Mouse (Mus musculus): ENCODE data around the gene Cd79a. TPM values are rescaled to one million over a fixed set of nuclear protein-coding genes. Genes with fewer than 3 reads are reported as not detected.

The Cd79a gene
- total and polyA plus RNA-seq, 3 experiments: 0.04 to 0.11 TPM; not detected in 1

- ATAC-seq (ENCODE audit: extremely low read depth, insufficient number of reproducible peaks, low FRiP score, poor library complexity, severe bottlenecking): no peak
- no peak for DNase-seq (ENCODE audit: low spot score)
- no peak for TF ChIP-seq GATA1 (IDR thresholded peaks at IDR 0.05; ENCODE audit: borderline replicate concordance, low read length)
- no peak for TF ChIP-seq GATA2 (IDR thresholded peaks at IDR 0.05; ENCODE audit: borderline replicate concordance, low read depth, low read length)
- TF ChIP-seq POLR2AphosphoS5 (IDR thresholded peaks at IDR 0.05; ENCODE audit: insufficient replicate concordance, low read depth, low read length): no peak
- no peak for TF ChIP-seq CTCF (IDR thresholded peaks at IDR 0.05; ENCODE audit: low read depth, low read length)
- TF ChIP-seq TAL1 (conservative IDR thresholded peaks at IDR 0.05; ENCODE audit: low read depth, low read length): no peak
- peaks cover 2% of the 10 kb centered on the region; the same call in 1 of the 2 replicates for H3K4me1 ChIP-seq (ENCODE audit: insufficient read depth, low read depth, low read length)
- H3K9me3 ChIP-seq (replicated peaks): no peaks in the 10 kb centered on the region
- no peak overlapping the region for H3K4me3 ChIP-seq (ENCODE audit: low read depth, low read length)
- H3K27me3 ChIP-seq (ENCODE audit: insufficient read depth, low read length): peaks cover 42% of the 10 kb centered on the region
- H3K36me3 ChIP-seq (replicated peaks): no peaks in the 10 kb centered on the region
Observed at GRCm38 (mm10) chr7:24869080-24869479, 28.1 kb upstream of the Cd79a start.

- Histone ChIP-seq H3K27me3 (ENCODE audit: insufficient read depth, low read length) (peaks cover 47% of the 10 kb centered on the region), H3K4me1 (ENCODE audit: insufficient read depth, low read depth, low read length) (no peaks in the 10 kb centered on the region), H3K9me3 (replicated peaks) (no peaks in the 10 kb centered on the region), H3K36me3 (replicated peaks) (no peaks in the 10 kb centered on the region), H3K4me3 (ENCODE audit: low read depth, low read length) (no peak within 1 kb of the TSS)
- DNase-seq (ENCODE audit: low spot score) (no peak), ATAC-seq (ENCODE audit: extremely low read depth, insufficient number of reproducible peaks, low FRiP score, poor library complexity, severe bottlenecking) (no peak)
- no peak for TF ChIP-seq TAL1 (conservative IDR thresholded peaks at IDR 0.05; ENCODE audit: low read depth, low read length)
- TF ChIP-seq GATA1 (IDR thresholded peaks at IDR 0.05; ENCODE audit: borderline replicate concordance, low read length): no peak
- TF ChIP-seq POLR2AphosphoS5 (IDR thresholded peaks at IDR 0.05; ENCODE audit: insufficient replicate concordance, low read depth, low read length): no peak
- TF ChIP-seq CTCF (IDR thresholded peaks at IDR 0.05; ENCODE audit: low read depth, low read length): no peak
- no peak for TF ChIP-seq GATA2 (IDR thresholded peaks at IDR 0.05; ENCODE audit: borderline replicate concordance, low read depth, low read length)
Observed at GRCm38 (mm10) chr7:24869532-24870165, 27.5 kb upstream of the Cd79a start, which contains the start of the genes Lypd4 and Dmrtc2. Gene Lypd4 (minus strand): TSS chr7:24869941. Gene Dmrtc2 (plus strand): TSS chr7:24870057.

GRCm38 (mm10) chr7:24877588-24877987 lies 19.6 kb upstream of the Cd79a start:
- Histone ChIP-seq H3K9me3 (replicated peaks) (no peaks in the 10 kb centered on the region), H3K4me3 (ENCODE audit: low read depth, low read length) (no peak overlapping the region), H3K4me1 (ENCODE audit: insufficient read depth, low read depth, low read length) (peaks cover 3% of the 10 kb centered on the region; the same call in 1 of the 2 replicates), H3K36me3 (replicated peaks) (no peaks in the 10 kb centered on the region), H3K27me3 (ENCODE audit: insufficient read depth, low read length) (peaks cover 71% of the 10 kb centered on the region)
- DNase-seq (ENCODE audit: low spot score) (no peak), ATAC-seq (ENCODE audit: extremely low read depth, insufficient number of reproducible peaks, low FRiP score, poor library complexity, severe bottlenecking) (no peak)
- no peak for TF ChIP-seq GATA1 (IDR thresholded peaks at IDR 0.05; ENCODE audit: borderline replicate concordance, low read length)
- TF ChIP-seq POLR2AphosphoS5 (IDR thresholded peaks at IDR 0.05; ENCODE audit: insufficient replicate concordance, low read depth, low read length): no peak
- no peak for TF ChIP-seq GATA2 (IDR thresholded peaks at IDR 0.05; ENCODE audit: borderline replicate concordance, low read depth, low read length)
- TF ChIP-seq TAL1 (conservative IDR thresholded peaks at IDR 0.05; ENCODE audit: low read depth, low read length): no peak
- TF ChIP-seq CTCF (IDR thresholded peaks at IDR 0.05; ENCODE audit: low read depth, low read length): no peak

GRCm38 (mm10) chr7:24879620-24880019 lies 17.6 kb upstream of the Cd79a start:
- Histone ChIP-seq H3K9me3 (replicated peaks) (no peaks in the 10 kb centered on the region), H3K27me3 (ENCODE audit: insufficient read depth, low read length) (peaks cover 52% of the 10 kb centered on the region), H3K4me1 (ENCODE audit: insufficient read depth, low read depth, low read length) (peaks cover 10% of the 10 kb centered on the region; the same call in 1 of the 2 replicates), H3K36me3 (replicated peaks) (no peaks in the 10 kb centered on the region), H3K4me3 (ENCODE audit: low read depth, low read length) (no peak overlapping the region)
- ATAC-seq (ENCODE audit: extremely low read depth, insufficient number of reproducible peaks, low FRiP score, poor library complexity, severe bottlenecking) (no peak), DNase-seq (ENCODE audit: low spot score) (no peak)
- TF ChIP-seq GATA1 (IDR thresholded peaks at IDR 0.05; ENCODE audit: borderline replicate concordance, low read length) (no peak), TAL1 (conservative IDR thresholded peaks at IDR 0.05; ENCODE audit: low read depth, low read length) (no peak), CTCF (IDR thresholded peaks at IDR 0.05; ENCODE audit: low read depth, low read length) (no peak), GATA2 (IDR thresholded peaks at IDR 0.05; ENCODE audit: borderline replicate concordance, low read depth, low read length) (no peak), POLR2AphosphoS5 (IDR thresholded peaks at IDR 0.05; ENCODE audit: insufficient replicate concordance, low read depth, low read length) (no peak)

GRCm38 (mm10) chr7:24882416-24883199 lies 14.6 kb upstream of the Cd79a start:
- Histone ChIP-seq H3K36me3 (replicated peaks) (peaks cover 29% of the 10 kb centered on the region), H3K27me3 (ENCODE audit: insufficient read depth, low read length) (peaks cover 30% of the 10 kb centered on the region), H3K4me1 (ENCODE audit: insufficient read depth, low read depth, low read length) (peaks cover 26% of the 10 kb centered on the region), H3K9me3 (replicated peaks) (no peaks in the 10 kb centered on the region), H3K4me3 (ENCODE audit: low read depth, low read length) (no peak overlapping the region)
- TF ChIP-seq TAL1 (conservative IDR thresholded peaks at IDR 0.05; ENCODE audit: low read depth, low read length) (no peak), GATA2 (IDR thresholded peaks at IDR 0.05; ENCODE audit: borderline replicate concordance, low read depth, low read length) (no peak), GATA1 (IDR thresholded peaks at IDR 0.05; ENCODE audit: borderline replicate concordance, low read length) (no peak), POLR2AphosphoS5 (IDR thresholded peaks at IDR 0.05; ENCODE audit: insufficient replicate concordance, low read depth, low read length) (no peak), CTCF (IDR thresholded peaks at IDR 0.05; ENCODE audit: low read depth, low read length) (no peak)
- DNase-seq (ENCODE audit: low spot score) (no peak), ATAC-seq (ENCODE audit: extremely low read depth, insufficient number of reproducible peaks, low FRiP score, poor library complexity, severe bottlenecking) (no peak)
